Mouse (Mus musculus) gastrocnemius, postnatal 36 days (tissue): ENCODE measurements at regions not wholly inside any gene's neighbourhood (a gene's known extent, or its start where the extent isn't known, plus 50 kb on each side); places are given as distances from the start of the nearest gene placed in this dataset.
"Not testable (repeated sequence)": the region's sequence is repeated elsewhere in the genome, so short reads cannot be mapped to it uniquely, and the experiment has no call there.

Experiments used
- DNase-seq, 2 experiments: peaks; one replicate each; pipeline ENCODE4 v3.0.0; 2022
- intact Hi-C: fragments of 180-260 bp; cut with DNase I; formaldehyde crosslinking; loops from one replicate; pipeline ENCODE4 v1.15.1; 2025

GRCm38 (mm10) chr16:50533881-50534280 is 57.1 kb downstream of the Ccdc54 start:
- DNase-seq: no peak
- intact Hi-C loops: loop anchor here (5.0 kb wide), 1 partner anchor 203 kb away; no protein-coding TSS in a partner anchor

GRCm38 (mm10) chr16:50529511-50530416 is 61.2 kb downstream of the Ccdc54 start:
- intact Hi-C loops: loop anchor here (5.0 to 10.0 kb wide), 3 partner anchors 97 to 208 kb away; partner anchors contain the start of gene Bbx
- DNase-seq: peak; percentile 77 to 83

- peak; percentile 58 to 64 for DNase-seq
- intact Hi-C loops: loop anchor here (5.0 to 10.0 kb wide), 2 partner anchors 97 to 154 kb away; partner anchors contain the start of gene Bbx
Observed at GRCm38 (mm10) chr16:50528677-50529510, 62.1 kb downstream of the Ccdc54 start.

- DNase-seq: no peak
- intact Hi-C loops: loop anchor here (5.0 to 10.0 kb wide), 2 partner anchors 96 to 154 kb away; partner anchors contain the start of gene Bbx
Observed at GRCm38 (mm10) chr16:50528355-50528676, 62.6 kb downstream of the Ccdc54 start.

- intact Hi-C loops: loop anchor here (5.0 to 10.0 kb wide), 2 partner anchors 95 to 152 kb away; partner anchors contain the start of gene Bbx
- not testable (repeated sequence) for DNase-seq
Observed at GRCm38 (mm10) chr16:50526930-50527329, 64.0 kb downstream of the Ccdc54 start.

- intact Hi-C loops: loop anchor here (5.0 to 10.0 kb wide), 2 partner anchors 94 to 151 kb away; partner anchors contain the start of gene Bbx
Observed at GRCm38 (mm10) chr16:50525934-50526366, 65.0 kb downstream of the Ccdc54 start.

GRCm38 (mm10) chr16:50525504-50525903 is 65.5 kb downstream of the Ccdc54 start:
- intact Hi-C loops: loop anchor here (5.0 to 10.0 kb wide), 2 partner anchors 93 to 151 kb away; partner anchors contain the start of gene Bbx
- no peak for DNase-seq

More at GRCm38 (mm10) chr16:50525934-50526366, 65.0 kb downstream of the Ccdc54 start:
- DNase-seq: no peak

- intact Hi-C loops: loop anchor here (10.0 kb wide), 1 partner anchor 145 kb away; no protein-coding TSS in a partner anchor
- DNase-seq: no peak
Observed at GRCm38 (mm10) chr16:50519610-50520009, 71.3 kb downstream of the Ccdc54 start.

- no peak for DNase-seq
- intact Hi-C loops: no loop called here
Observed at GRCm38 (mm10) chr16:50516579-50516978, 74.4 kb downstream of the Ccdc54 start.

GRCm38 (mm10) chr16:50515039-50515438 is 75.9 kb downstream of the Ccdc54 start:
- no peak for DNase-seq
- intact Hi-C loops: no loop called here

- intact Hi-C loops: no loop called here
- DNase-seq: no peak
Observed at GRCm38 (mm10) chr16:50512080-50512479, 78.9 kb downstream of the Ccdc54 start.

- no peak for DNase-seq
- intact Hi-C loops: no loop called here
Observed at GRCm38 (mm10) chr16:50509529-50509895, 77.3 kb upstream of the Bbx start.

- no peak for DNase-seq
- intact Hi-C loops: no loop called here
Observed at GRCm38 (mm10) chr16:50508673-50509528, 76.7 kb upstream of the Bbx start.

GRCm38 (mm10) chr16:50504619-50505018 is 72.4 kb upstream of the Bbx start:
- no peak for DNase-seq
- intact Hi-C loops: no loop called here

- no peak for DNase-seq
- intact Hi-C loops: no loop called here
Observed at GRCm38 (mm10) chr16:50498909-50499308, 66.7 kb upstream of the Bbx start.

- intact Hi-C loops: no loop called here
- no peak for DNase-seq
Observed at GRCm38 (mm10) chr16:50493662-50494061, 61.5 kb upstream of the Bbx start.

- intact Hi-C loops: no loop called here
- no peak for DNase-seq
Observed at GRCm38 (mm10) chr16:50489244-50489643, 57.1 kb upstream of the Bbx start.

GRCm38 (mm10) chr16:50482360-50482786 is 50.2 kb upstream of the Bbx start:
- DNase-seq: no peak
- intact Hi-C loops: no loop called here
